Mouse (Mus musculus): ENCODE data around the gene Themis3. TPM values are rescaled to one million over a fixed set of nuclear protein-coding genes. Genes with fewer than 3 reads are reported as not detected.

The Themis3 gene
- total RNA-seq, 2 experiments from 2014 or later = 0.18 to 0.21 TPM

DNA sequence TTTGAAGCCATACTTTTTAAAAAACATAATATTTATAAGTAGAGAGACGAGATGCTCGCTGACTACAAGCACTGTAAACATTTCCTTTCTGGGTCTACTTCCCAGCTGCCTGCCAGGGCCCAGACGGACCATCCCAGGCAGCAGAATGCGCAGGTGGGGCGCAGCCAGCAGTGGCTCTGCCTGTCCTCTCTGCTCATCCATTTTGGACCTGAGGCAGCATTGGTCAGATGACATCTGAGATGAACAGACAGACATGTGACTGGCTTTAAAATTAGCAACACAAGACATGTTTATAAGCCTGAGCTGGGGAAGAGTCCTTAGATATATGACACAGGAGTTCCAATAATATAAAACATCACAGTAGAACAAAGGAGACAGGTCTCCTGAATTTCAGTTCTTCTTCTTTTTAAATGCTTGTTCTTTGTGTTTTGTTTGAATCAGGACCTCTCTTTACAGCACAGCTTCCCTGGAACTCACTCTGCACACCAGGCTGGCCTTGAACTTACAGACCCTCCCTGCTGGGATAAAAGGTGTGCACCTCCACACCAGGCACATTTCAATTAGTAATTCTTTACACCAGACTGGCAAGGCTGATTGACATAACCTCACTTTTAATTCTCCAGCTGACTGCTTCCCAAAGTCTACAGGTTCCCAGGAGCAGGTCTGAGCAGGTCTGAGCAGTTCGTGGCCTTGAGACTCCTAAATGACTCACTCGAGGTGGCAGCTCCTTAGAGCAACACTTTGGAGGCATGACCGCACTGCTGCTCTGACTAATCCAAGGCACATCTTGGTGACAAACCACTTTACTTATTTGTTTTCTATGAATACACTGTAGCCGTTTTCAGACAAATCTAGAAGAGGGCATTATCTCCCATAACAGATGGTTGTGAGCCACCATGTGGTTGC lies 87.1 kb downstream of the Themis3 start:
- intact Hi-C loops (cut with DNase I) = no loop called here
- no peak overlapping the region for H3K27ac ChIP-seq
- DNase-seq (ENCODE audit: extremely low spot score in 1 of 2, low spot score in 2 of 2) = no peak
- H3K4me3 ChIP-seq = no peak overlapping the region
- TF ChIP-seq CTCF (IDR thresholded peaks at IDR 0.05) = no peak

DNA sequence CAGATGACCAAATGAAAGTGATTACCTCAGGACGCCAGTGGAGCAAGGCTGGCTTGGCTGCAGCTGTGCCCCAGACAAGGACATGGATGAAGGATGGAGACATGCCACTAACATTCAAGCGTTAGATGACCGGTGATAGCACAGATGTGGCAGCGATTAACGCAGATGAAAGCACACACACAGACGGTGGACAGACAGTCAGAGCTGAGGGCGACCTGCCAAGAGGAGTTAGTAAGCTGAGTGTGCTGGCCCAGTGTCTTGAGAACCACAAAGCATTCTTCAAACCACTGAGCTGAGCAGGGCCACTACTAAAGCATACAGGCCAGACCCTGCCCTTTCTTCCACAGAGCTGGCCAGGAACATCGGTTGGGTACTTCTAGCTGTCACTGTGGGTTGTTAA lies 89.5 kb downstream of the Themis3 start:
- DNase-seq (ENCODE audit: extremely low spot score in 1 of 2, low spot score in 2 of 2) = no peak
- Histone ChIP-seq H3K4me3 (no peak overlapping the region), H3K27ac (no peak overlapping the region)
- no peak for TF ChIP-seq CTCF (IDR thresholded peaks at IDR 0.05)
- intact Hi-C loops (cut with DNase I) = no loop called here

Other genes starting within 250 kb of the Themis3 start
- 100 to 1,000 TPM; 103 to 122 TPM for gene Mtcl1, start 144.9 kb downstream of the Themis3 start, total RNA-seq (2021)
- 100 to 1,000 TPM; 116 to 119 TPM for gene Rab12, start 74.9 kb downstream of the Themis3 start, total RNA-seq (2021)